Mouse (Mus musculus): ENCODE data around the gene Cacna1a. TPM values are rescaled to one million over a fixed set of nuclear protein-coding genes. Genes with fewer than 3 reads are reported as not detected.

The Cacna1a gene
- total RNA-seq, 1 experiment, result 27.4 TPM

GRCm38 (mm10) chr8:84568737-84569136, 180.5 kb downstream of the Cacna1a start:
- H3K4me3 ChIP-seq (ENCODE audit: insufficient read depth in 1 of 2, low read depth in 1 of 2, low read length in 2 of 2, poor library complexity in 1 of 2, severe bottlenecking in 1 of 2), result no peak overlapping the region
- H3K27ac ChIP-seq (ENCODE audit: insufficient read depth, low read depth, low read length, poor library complexity, severe bottlenecking), result no peak overlapping the region
- no peak overlapping the region for H3K9ac ChIP-seq (ENCODE audit: insufficient read depth, low read depth, low read length, poor library complexity, severe bottlenecking)
- TF ChIP-seq MAFK (IDR thresholded peaks at IDR 0.05; ENCODE audit: insufficient read depth, low read depth, low read length) (no peak), HCFC1 (IDR thresholded peaks at IDR 0.05; ENCODE audit: borderline replicate concordance, insufficient read depth, low read length) (no peak), ZC3H11A (IDR thresholded peaks at IDR 0.05; ENCODE audit: borderline replicate concordance, low read depth, low read length) (no peak), ZNF384 (IDR thresholded peaks at IDR 0.05; ENCODE audit: low read depth, low read length) (no peak), CHD2 (IDR thresholded peaks at IDR 0.05; ENCODE audit: low read depth, low read length) (no peak)
- no peaks in the 10 kb centered on the region for H3K9me3 ChIP-seq (ENCODE audit: control insufficient read depth, insufficient read depth, low read depth, low read length)
- peaks cover 1 to 16% of the 10 kb centered on the region in 2 experiments; a peak in 3 of 4 replicates for H3K4me1 ChIP-seq (ENCODE audit: control insufficient read depth in 2 of 2, insufficient read depth in 2 of 2, low read length in 2 of 2, poor library complexity in 1 of 2)
- in situ Hi-C loops (cut with MboI; ENCODE audit: low sequenced_read_pairs in 2 of 2, unreplicated experiment in 2 of 2), result no loop called here
- DNase-seq (ENCODE audit: low read depth, low spot score), result no peak
- peaks cover 6% of the 10 kb centered on the region; the same call in 1 of the 2 replicates for H3K36me3 ChIP-seq (ENCODE audit: control insufficient read depth, insufficient read depth, low read length, poor library complexity, severe bottlenecking)

- Histone ChIP-seq H3K9me3 (ENCODE audit: control insufficient read depth, insufficient read depth, low read depth, low read length) (no peaks in the 10 kb centered on the region), H3K36me3 (ENCODE audit: control insufficient read depth, insufficient read depth, low read length, poor library complexity, severe bottlenecking) (peaks cover 8% of the 10 kb centered on the region; the same call in 1 of the 2 replicates), H3K4me3 (ENCODE audit: insufficient read depth in 1 of 2, low read depth in 1 of 2, low read length in 2 of 2, poor library complexity in 1 of 2, severe bottlenecking in 1 of 2) (no peak overlapping the region; a peak in 1 of 4 replicates), H3K4me1 (ENCODE audit: control insufficient read depth in 2 of 2, insufficient read depth in 2 of 2, low read length in 2 of 2, poor library complexity in 1 of 2) (peaks cover 1 to 16% of the 10 kb centered on the region in 2 experiments; a peak in 3 of 4 replicates), H3K27ac (ENCODE audit: insufficient read depth, low read depth, low read length, poor library complexity, severe bottlenecking) (no peak overlapping the region), H3K9ac (ENCODE audit: insufficient read depth, low read depth, low read length, poor library complexity, severe bottlenecking) (peak overlapping the region; percentile 20; the same call in 1 of the 2 replicates)
- in situ Hi-C loops (cut with MboI; ENCODE audit: low sequenced_read_pairs in 2 of 2, unreplicated experiment in 2 of 2), result loop anchor here in 1 of 2 experiments (10.0 kb wide), 1 partner anchor 205 kb away; no protein-coding TSS in a partner anchor
- TF ChIP-seq ZC3H11A (IDR thresholded peaks at IDR 0.05; ENCODE audit: borderline replicate concordance, low read depth, low read length), result no peak; the same call in 1 of the 2 replicates
- no peak for TF ChIP-seq CHD2 (IDR thresholded peaks at IDR 0.05; ENCODE audit: low read depth, low read length)
- TF ChIP-seq HCFC1 (IDR thresholded peaks at IDR 0.05; ENCODE audit: borderline replicate concordance, insufficient read depth, low read length), result no peak
- TF ChIP-seq MAFK (IDR thresholded peaks at IDR 0.05; ENCODE audit: insufficient read depth, low read depth, low read length), result no peak
- TF ChIP-seq ZNF384 (IDR thresholded peaks at IDR 0.05; ENCODE audit: low read depth, low read length), result no peak
- no peak for DNase-seq (ENCODE audit: low read depth, low spot score)
Measured at GRCm38 (mm10) chr8:84569921-84570673, 181.9 kb downstream of the Cacna1a start.

- in situ Hi-C loops (cut with MboI; ENCODE audit: low sequenced_read_pairs in 2 of 2, unreplicated experiment in 2 of 2), result loop anchor here in 1 of 2 experiments (10.0 kb wide), 1 partner anchor 213 kb away; no protein-coding TSS in a partner anchor
- TF ChIP-seq CHD2 (IDR thresholded peaks at IDR 0.05; ENCODE audit: low read depth, low read length), result no peak
- TF ChIP-seq ZC3H11A (IDR thresholded peaks at IDR 0.05; ENCODE audit: borderline replicate concordance, low read depth, low read length), result no peak
- no peak for TF ChIP-seq MAFK (IDR thresholded peaks at IDR 0.05; ENCODE audit: insufficient read depth, low read depth, low read length)
- TF ChIP-seq HCFC1 (IDR thresholded peaks at IDR 0.05; ENCODE audit: borderline replicate concordance, insufficient read depth, low read length), result no peak
- no peak for TF ChIP-seq ZNF384 (IDR thresholded peaks at IDR 0.05; ENCODE audit: low read depth, low read length)
- Histone ChIP-seq H3K36me3 (ENCODE audit: control insufficient read depth, insufficient read depth, low read length, poor library complexity, severe bottlenecking) (peaks cover 5% of the 10 kb centered on the region; the same call in 1 of the 2 replicates), H3K9me3 (ENCODE audit: control insufficient read depth, insufficient read depth, low read depth, low read length) (no peaks in the 10 kb centered on the region), H3K4me3 (ENCODE audit: insufficient read depth in 1 of 2, low read depth in 1 of 2, low read length in 2 of 2, poor library complexity in 1 of 2, severe bottlenecking in 1 of 2) (no peak overlapping the region), H3K9ac (ENCODE audit: insufficient read depth, low read depth, low read length, poor library complexity, severe bottlenecking) (no peak overlapping the region), H3K4me1 (ENCODE audit: control insufficient read depth in 2 of 2, insufficient read depth in 2 of 2, low read length in 2 of 2, poor library complexity in 1 of 2) (peaks cover 3% of the 10 kb centered on the region in 2 experiments; a peak in 1 of 4 replicates), H3K27ac (ENCODE audit: insufficient read depth, low read depth, low read length, poor library complexity, severe bottlenecking) (no peak overlapping the region)
- no peak for DNase-seq (ENCODE audit: low read depth, low spot score)
Measured at GRCm38 (mm10) chr8:84577432-84577831, 189.2 kb downstream of the Cacna1a start.

- TF ChIP-seq ZC3H11A (IDR thresholded peaks at IDR 0.05; ENCODE audit: borderline replicate concordance, low read depth, low read length) (peak; percentile 61; the same call in 1 of the 2 replicates), ZNF384 (IDR thresholded peaks at IDR 0.05; ENCODE audit: low read depth, low read length) (no peak), HCFC1 (IDR thresholded peaks at IDR 0.05; ENCODE audit: borderline replicate concordance, insufficient read depth, low read length) (no peak), CHD2 (IDR thresholded peaks at IDR 0.05; ENCODE audit: low read depth, low read length) (no peak), MAFK (IDR thresholded peaks at IDR 0.05; ENCODE audit: insufficient read depth, low read depth, low read length) (0 out of 2 replicates have a peak, but pooled peaks have one; percentile 3)
- H3K4me1 ChIP-seq (ENCODE audit: control insufficient read depth in 2 of 2, insufficient read depth in 2 of 2, low read length in 2 of 2, poor library complexity in 1 of 2), result peaks cover 3% of the 10 kb centered on the region in 2 experiments; a peak in 1 of 4 replicates
- no peak overlapping the region for H3K4me3 ChIP-seq (ENCODE audit: insufficient read depth in 1 of 2, low read depth in 1 of 2, low read length in 2 of 2, poor library complexity in 1 of 2, severe bottlenecking in 1 of 2)
- H3K27ac ChIP-seq (ENCODE audit: insufficient read depth, low read depth, low read length, poor library complexity, severe bottlenecking), result no peak overlapping the region
- DNase-seq (ENCODE audit: low read depth, low spot score), result peak; percentile 79
- in situ Hi-C loops (cut with MboI; ENCODE audit: low sequenced_read_pairs in 2 of 2, unreplicated experiment in 2 of 2), result loop anchor here in 1 of 2 experiments (10.0 kb wide), 1 partner anchor 215 kb away; no protein-coding TSS in a partner anchor
- peaks cover 3% of the 10 kb centered on the region; the same call in 1 of the 2 replicates for H3K36me3 ChIP-seq (ENCODE audit: control insufficient read depth, insufficient read depth, low read length, poor library complexity, severe bottlenecking)
- H3K9ac ChIP-seq (ENCODE audit: insufficient read depth, low read depth, low read length, poor library complexity, severe bottlenecking), result no peak overlapping the region
- no peaks in the 10 kb centered on the region for H3K9me3 ChIP-seq (ENCODE audit: control insufficient read depth, insufficient read depth, low read depth, low read length)
Measured at GRCm38 (mm10) chr8:84579595-84579994, 191.4 kb downstream of the Cacna1a start.

Measured in ES-E14 (cell line).